Mouse (Mus musculus): ENCODE results near the gene Foxc1.

The Foxc1 gene

DNA sequence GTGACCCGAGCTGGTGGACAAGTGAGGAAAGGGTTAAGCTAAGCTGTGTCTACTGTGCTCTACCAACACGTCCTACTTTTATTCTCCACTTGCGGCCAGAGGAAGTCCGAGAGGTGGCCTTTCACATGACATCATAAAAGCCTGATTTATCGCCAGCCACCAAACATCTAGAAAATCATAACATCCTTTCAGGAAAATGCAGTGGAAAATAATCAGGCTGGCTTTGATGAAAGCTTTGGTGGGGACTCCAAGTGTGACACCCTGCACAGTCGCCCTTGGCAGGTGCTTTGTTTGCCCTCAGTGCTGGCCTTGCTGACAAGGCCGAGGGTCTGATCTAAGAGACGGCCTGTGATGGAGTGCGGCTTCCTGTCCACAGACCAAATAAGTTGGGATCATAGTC is 23.9 kb downstream of the Foxc1 start:
- DNase-seq (ENCODE audit: low read depth, low spot score) = no peak

DNA sequence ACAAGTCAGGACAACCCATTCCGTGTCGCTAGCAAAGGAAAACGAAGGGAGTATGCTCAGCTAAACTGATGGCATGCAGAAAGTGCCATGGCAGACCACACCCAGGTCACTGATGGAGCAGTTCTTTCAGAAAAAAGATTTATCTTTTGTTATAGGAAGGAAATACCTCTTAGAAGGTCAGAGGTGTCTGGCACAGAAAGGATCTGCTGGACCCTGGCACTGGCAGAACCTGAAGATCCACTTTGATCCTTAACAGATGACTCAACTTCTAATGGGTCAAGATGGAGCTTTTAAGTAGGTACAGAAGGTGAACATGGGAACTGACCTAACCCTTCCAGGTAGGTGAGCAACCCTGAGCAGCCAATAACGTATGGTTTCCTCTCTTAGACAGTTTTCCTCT is 29.4 kb downstream of the Foxc1 start:
- no peak for DNase-seq (ENCODE audit: low read depth, low spot score)

DNA sequence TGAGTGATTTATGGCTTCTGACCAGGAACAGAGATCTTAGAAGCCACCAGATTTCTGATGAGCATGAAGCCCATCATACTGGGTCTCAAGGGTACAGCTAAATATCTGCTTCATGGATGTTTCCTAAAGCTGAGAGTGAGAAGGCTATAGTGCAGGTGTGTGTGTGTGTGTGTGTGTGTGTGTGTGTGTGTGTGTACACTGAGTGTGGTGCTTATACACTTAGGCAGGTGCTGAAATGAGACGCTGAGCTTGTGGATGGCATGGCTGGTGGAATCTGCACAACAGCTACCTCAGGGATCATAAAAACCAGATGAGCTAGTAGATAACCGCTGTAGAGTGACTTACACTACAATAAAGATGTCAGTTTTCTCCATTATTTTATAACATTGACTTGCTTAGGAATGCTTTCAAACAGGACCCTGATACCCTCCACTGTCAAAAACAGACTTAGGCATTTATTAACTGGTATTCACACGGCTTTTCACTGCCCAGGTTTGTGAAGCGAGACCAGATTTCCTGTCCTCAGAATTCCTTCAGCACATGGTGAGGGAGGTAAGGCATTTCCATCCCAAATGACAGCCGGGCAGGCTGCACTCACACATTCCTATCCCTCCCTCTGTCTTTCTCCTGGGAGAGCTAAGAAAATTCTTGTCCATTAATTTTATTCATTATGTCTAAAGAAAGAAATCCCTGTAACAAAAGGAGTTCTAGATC is 43.0 kb downstream of the Foxc1 start:
- DNase-seq (ENCODE audit: low read depth, low spot score) = no peak

DNA sequence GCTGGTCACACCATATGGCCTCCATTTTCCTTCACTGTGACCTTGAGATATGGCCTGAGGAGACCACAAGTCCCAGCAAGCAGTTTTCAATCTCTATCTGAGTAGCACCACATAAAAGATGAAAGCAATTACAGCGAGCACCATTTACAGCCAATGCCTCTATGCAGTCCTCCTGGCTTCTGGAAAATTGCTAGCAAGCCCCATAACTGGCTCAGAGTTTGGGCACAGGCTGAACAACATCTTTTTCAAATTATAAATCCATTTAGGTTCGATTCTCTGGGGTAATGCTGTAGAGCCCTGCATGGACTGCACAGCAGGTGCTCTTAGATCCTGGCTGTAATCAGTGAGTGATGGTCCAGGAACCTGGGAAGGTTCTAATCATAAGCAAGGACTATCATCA is 47.1 kb downstream of the Foxc1 start:
- DNase-seq (ENCODE audit: low read depth, low spot score) = no peak

DNA sequence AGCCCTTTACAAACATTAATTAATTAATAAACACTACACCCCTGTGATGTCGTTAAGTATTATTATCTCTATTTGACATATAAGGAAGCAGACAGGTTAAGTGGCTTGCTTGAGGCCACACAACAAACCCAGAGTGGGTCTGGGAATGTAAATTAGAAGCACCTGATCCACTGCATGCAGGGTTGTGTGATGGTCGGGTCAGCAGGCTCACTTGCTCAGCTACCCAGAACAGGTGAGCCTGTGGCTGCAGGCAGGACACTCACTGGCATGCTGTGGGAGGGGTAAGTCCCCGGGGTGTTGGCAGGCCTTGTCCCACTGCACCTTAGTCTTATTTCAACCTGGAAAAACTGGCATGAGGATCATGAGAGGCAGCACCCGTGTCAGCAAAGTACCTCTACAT is 47.6 kb downstream of the Foxc1 start:
- DNase-seq (ENCODE audit: low read depth, low spot score) = no peak

DNA sequence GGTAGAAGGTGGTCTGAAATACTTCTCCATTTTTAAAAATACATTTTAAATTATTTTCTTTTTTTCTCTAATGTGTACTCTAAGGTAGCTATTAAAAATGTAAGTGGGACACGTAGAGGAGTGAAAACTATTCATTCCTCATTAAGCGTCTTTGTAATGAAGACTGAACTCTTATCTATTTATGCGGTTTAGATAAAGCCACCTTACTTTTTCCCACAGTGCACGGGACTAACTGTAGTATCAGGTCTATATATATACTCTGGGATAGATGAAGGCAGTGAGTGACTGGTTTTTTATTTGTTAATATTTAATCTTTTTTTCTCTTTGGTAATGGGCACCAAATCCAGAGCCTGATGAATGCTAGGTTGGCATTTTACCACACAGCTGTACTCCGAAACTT is 53.8 kb downstream of the Foxc1 start:
- no peak for DNase-seq (ENCODE audit: low read depth, low spot score)
